Mouse (Mus musculus) hindbrain, embryonic 12.5 days (tissue): ENCODE results near the gene Col5a1. TPM values are rescaled to one million over a fixed set of nuclear protein-coding genes. Genes with fewer than 3 reads are reported as not detected.

Experiments used
- ATAC-seq: fragments of 200-750 bp; cut with Nextera tagmentation; 2 replicates; pipeline ENCODE4 v1.8.0; 2017; ENCODE audit warnings: moderate TSS enrichment; ENCODE audit not compliant: low FRiP score
- H3K27ac ChIP-seq: fragments of 300-500 bp; sonication (generic); 2 replicates; pipeline ENCODE4 v1.5.1; 2016; ENCODE audit warnings: mild to moderate bottlenecking
- H3K27me3 ChIP-seq: fragments of 300-500 bp; sonication (generic); 2 replicates; pipeline ENCODE4 v1.6.1; 2016; ENCODE audit warnings: mild to moderate bottlenecking
- H3K36me3 ChIP-seq: fragments of 300-500 bp; sonication (generic); 2 replicates; pipeline ENCODE4 v1.6.1; 2016; ENCODE audit warnings: mild to moderate bottlenecking
- H3K4me1 ChIP-seq: fragments of 300-500 bp; sonication (generic); 2 replicates; pipeline ENCODE4 v1.6.1; 2016
- H3K4me2 ChIP-seq: fragments of 300-500 bp; sonication (generic); replicated peaks from 2 replicates; pipeline ENCODE4 v1.6.1; 2016; ENCODE audit warnings: mild to moderate bottlenecking
- H3K4me3 ChIP-seq: fragments of 300-500 bp; sonication (generic); 2 replicates; pipeline ENCODE4 v1.5.1; 2016; ENCODE audit warnings: mild to moderate bottlenecking
- H3K9ac ChIP-seq: fragments of 300-500 bp; sonication (generic); 2 replicates; pipeline ENCODE4 v1.6.1; 2016; ENCODE audit warnings: mild to moderate bottlenecking, moderate library complexity
- H3K9me3 ChIP-seq: fragments of 300-500 bp; sonication (generic); replicated peaks from 2 replicates; pipeline ENCODE4 v1.6.1; 2016; ENCODE audit warnings: mild to moderate bottlenecking
- WGBS: fragments of 180-500 bp; shearing (Covaris S2); methylation state at CpG from one replicate; pipeline ENCODE4 v1.1.7; 2016; 5-methylcytosine and 5-hydroxymethylcytosine counted together
- polyA plus RNA-seq: library from polyadenylated mRNA; unstranded; fragments of >200 nt; fragmentation: Nextera tagmentation; extraction: Ambion mirVana; gene quantifications from 2 replicates; pipeline ENCODE4 v1.2.1, GENCODE M21; 2016

Col5a1 gene
- polyA plus RNA-seq, 1 experiment from 2014 or later = 45.9 TPM

- Histone ChIP-seq H3K4me1 (no peaks in the 10 kb centered on the region), H3K27me3 (no peaks in the 10 kb centered on the region), H3K4me2 (no peak overlapping the region), H3K4me3 (no peak overlapping the region), H3K9me3 (no peaks in the 10 kb centered on the region), H3K9ac (no peak overlapping the region), H3K27ac (no peak overlapping the region), H3K36me3 (no peaks in the 10 kb centered on the region)
- ATAC-seq = no peak
- 85% methylated on average over 4 of the region's 4 CpGs for WGBS
These were observed 100.5 kb downstream of the Col5a1 start for GRCm38 (mm10) chr2:27986751-27987150.

- Histone ChIP-seq H3K4me3 (no peak overlapping the region), H3K27me3 (no peaks in the 10 kb centered on the region), H3K9me3 (no peaks in the 10 kb centered on the region), H3K4me2 (no peak overlapping the region), H3K27ac (no peak overlapping the region), H3K4me1 (0 out of 2 replicates have a peak, but pooled peaks cover 7% of the 10 kb centered on the region), H3K9ac (no peak overlapping the region), H3K36me3 (no peaks in the 10 kb centered on the region)
- ATAC-seq = no peak
- WGBS = 79% methylated on average over 12 of the region's 13 CpGs
These were observed 104.4 kb downstream of the Col5a1 start for GRCm38 (mm10) chr2:27990430-27991211.

DNA sequence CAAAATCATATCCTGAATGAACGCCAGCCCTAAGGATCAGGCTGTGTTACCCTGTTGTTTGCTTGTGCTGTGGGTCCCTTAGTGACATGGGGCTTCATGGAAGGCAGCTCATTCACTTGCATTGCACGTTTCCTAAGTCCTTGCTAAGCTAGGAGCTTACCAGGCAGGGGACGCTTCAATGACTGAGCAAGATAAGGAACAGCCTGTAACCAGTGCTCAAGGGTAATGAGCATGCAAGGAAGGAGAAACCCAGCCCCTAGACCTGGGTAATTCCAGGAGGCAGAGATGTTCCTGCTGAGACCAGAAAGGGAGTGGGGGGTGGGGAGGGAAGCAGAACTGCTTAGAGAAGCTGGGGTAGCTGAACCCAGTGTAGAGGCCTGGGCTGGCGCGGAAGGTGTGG, 107.2 kb downstream of the Col5a1 start:
- no peak overlapping the region for H3K4me3 ChIP-seq
- no peaks in the 10 kb centered on the region; the same call in 1 of the 2 replicates for H3K36me3 ChIP-seq
- H3K9me3 ChIP-seq = no peaks in the 10 kb centered on the region
- 0 out of 2 replicates have a peak, but pooled peaks cover 8% of the 10 kb centered on the region for H3K4me1 ChIP-seq
- 64% methylated on average over 5 of the region's 5 CpGs for WGBS
- no peaks in the 10 kb centered on the region for H3K27me3 ChIP-seq
- no peak overlapping the region for H3K9ac ChIP-seq
- no peak overlapping the region for H3K4me2 ChIP-seq
- no peak overlapping the region for H3K27ac ChIP-seq
- ATAC-seq = no peak

DNA sequence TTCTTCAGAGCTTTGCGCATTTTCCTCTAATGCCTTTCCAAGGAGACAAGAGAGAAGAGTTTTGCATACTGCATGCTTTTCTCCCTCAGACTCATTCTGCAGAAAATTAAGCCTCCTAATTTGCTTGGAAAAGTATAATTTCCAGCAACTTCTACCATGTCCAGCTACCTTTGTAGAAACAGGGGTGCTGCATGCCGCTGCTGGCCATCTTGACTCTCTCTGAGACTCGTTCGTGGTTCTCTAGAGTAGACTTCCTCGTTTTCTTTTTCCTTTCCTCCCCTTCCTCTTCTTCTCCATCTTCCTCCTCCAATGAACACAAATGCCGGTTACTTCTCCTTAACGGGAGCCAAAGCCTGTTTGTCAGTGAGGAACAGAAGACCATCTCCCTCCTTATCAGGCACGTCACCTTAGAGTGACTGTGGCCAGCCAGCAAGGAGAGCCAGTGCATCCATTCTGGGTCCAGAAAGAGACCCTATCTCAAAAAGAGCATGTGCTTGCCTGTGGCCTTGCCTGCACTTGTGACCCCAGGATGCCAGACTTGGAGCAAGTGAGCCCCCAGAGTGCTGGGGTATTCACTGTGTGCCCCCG, 113.9 kb downstream of the Col5a1 start:
- ATAC-seq = no peak
- Histone ChIP-seq H3K9ac (no peak overlapping the region), H3K36me3 (no peaks in the 10 kb centered on the region; the same call in 1 of the 2 replicates), H3K4me2 (no peak overlapping the region), H3K4me3 (no peak overlapping the region), H3K27ac (no peak overlapping the region), H3K9me3 (no peaks in the 10 kb centered on the region), H3K27me3 (no peaks in the 10 kb centered on the region), H3K4me1 (0 out of 2 replicates have a peak, but pooled peaks cover 4% of the 10 kb centered on the region)
- WGBS = 90% methylated on average over 9 of the region's 9 CpGs

- Histone ChIP-seq H3K4me1 (0 out of 2 replicates have a peak, but pooled peaks cover under 1% of the 10 kb centered on the region), H3K27ac (no peak overlapping the region), H3K27me3 (no peaks in the 10 kb centered on the region), H3K4me3 (no peak overlapping the region), H3K9ac (no peak overlapping the region), H3K4me2 (no peak overlapping the region), H3K9me3 (no peaks in the 10 kb centered on the region), H3K36me3 (no peaks in the 10 kb centered on the region; the same call in 1 of the 2 replicates)
- no peak for ATAC-seq
- 88% methylated on average over 3 of the region's 3 CpGs for WGBS
These were observed 114.4 kb downstream of the Col5a1 start for GRCm38 (mm10) chr2:28000660-28001059.

GRCm38 (mm10) chr2:28001206-28001605, 115.0 kb downstream of the Col5a1 start:
- no peak overlapping the region for H3K4me3 ChIP-seq
- H3K27me3 ChIP-seq = no peaks in the 10 kb centered on the region
- no peaks in the 10 kb centered on the region for H3K4me1 ChIP-seq
- no peaks in the 10 kb centered on the region; the same call in 1 of the 2 replicates for H3K36me3 ChIP-seq
- no peak overlapping the region for H3K27ac ChIP-seq
- no peaks in the 10 kb centered on the region for H3K9me3 ChIP-seq
- H3K4me2 ChIP-seq = no peak overlapping the region
- no peak for ATAC-seq
- 85% methylated on average over 11 of the region's 11 CpGs for WGBS
- H3K9ac ChIP-seq = no peak overlapping the region

GRCm38 (mm10) chr2:28005187-28005586, 119.0 kb downstream of the Col5a1 start:
- 97% methylated on average over 4 of the region's 4 CpGs for WGBS
- H3K36me3 ChIP-seq = no peaks in the 10 kb centered on the region
- no peak for ATAC-seq
- H3K9ac ChIP-seq = no peak overlapping the region
- H3K4me3 ChIP-seq = no peak overlapping the region
- no peaks in the 10 kb centered on the region for H3K27me3 ChIP-seq
- H3K9me3 ChIP-seq = no peaks in the 10 kb centered on the region
- H3K4me2 ChIP-seq = no peak overlapping the region
- no peak overlapping the region for H3K27ac ChIP-seq
- peaks cover 13% of the 10 kb centered on the region for H3K4me1 ChIP-seq

DNA sequence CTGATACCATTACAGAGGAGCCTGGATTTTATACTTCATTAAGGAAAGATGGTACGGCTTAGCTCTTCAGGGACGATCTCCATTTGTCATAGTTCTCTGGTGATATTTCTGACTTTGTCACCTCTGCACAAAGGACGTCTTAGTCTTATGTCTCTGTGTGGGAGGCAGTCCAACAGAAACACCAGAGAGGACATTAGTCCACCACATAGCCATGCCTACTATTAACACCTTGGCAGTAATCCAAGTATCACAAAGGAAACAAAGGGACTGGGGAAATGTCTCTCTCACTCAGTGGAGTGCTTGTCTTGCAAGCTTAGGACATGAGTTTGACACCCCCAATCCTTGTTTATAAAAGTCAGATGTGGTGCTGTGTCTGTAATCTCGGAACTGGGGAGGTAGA, 122.0 kb downstream of the Col5a1 start:
- Histone ChIP-seq H3K9me3 (no peaks in the 10 kb centered on the region), H3K36me3 (no peaks in the 10 kb centered on the region), H3K4me3 (no peak overlapping the region), H3K4me2 (no peak overlapping the region), H3K9ac (no peak overlapping the region), H3K27ac (no peak overlapping the region), H3K27me3 (no peaks in the 10 kb centered on the region), H3K4me1 (peaks cover 15% of the 10 kb centered on the region)
- no peak for ATAC-seq
- WGBS = 60% methylated on average over 4 of the region's 4 CpGs

- Histone ChIP-seq H3K27me3 (no peaks in the 10 kb centered on the region), H3K4me1 (peaks cover 15% of the 10 kb centered on the region), H3K4me3 (no peak overlapping the region), H3K9ac (no peak overlapping the region), H3K4me2 (no peak overlapping the region), H3K36me3 (peaks cover 9% of the 10 kb centered on the region; the same call in 1 of the 2 replicates), H3K27ac (no peak overlapping the region), H3K9me3 (no peaks in the 10 kb centered on the region)
- WGBS = 71% methylated on average over 3 of the region's 3 CpGs
- ATAC-seq = no peak
These were observed 126.1 kb downstream of the Col5a1 start for GRCm38 (mm10) chr2:28012367-28012766.

DNA sequence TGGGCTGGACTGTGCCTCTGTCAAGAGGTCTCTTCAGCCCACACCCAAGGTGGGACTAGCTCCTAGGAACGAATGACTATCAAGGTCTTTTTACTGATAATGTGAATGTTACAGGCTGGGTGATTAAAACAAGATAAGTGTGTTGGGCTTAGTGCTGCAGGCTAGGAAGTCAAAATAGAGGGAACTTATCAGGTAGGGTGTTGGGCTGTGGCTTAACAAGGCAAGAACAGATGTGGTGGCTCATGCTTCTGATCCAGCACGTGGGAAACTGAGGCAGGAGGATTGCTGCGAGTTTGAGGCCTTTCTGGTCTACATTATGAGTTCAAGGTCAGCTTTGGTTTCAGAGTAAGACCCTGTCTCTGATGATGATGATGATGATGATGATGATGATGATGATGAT, 128.6 kb downstream of the Col5a1 start:
- Histone ChIP-seq H3K27ac (no peak overlapping the region), H3K4me2 (no peak overlapping the region), H3K4me1 (peaks cover 3% of the 10 kb centered on the region; the same call in 1 of the 2 replicates), H3K4me3 (no peak overlapping the region), H3K27me3 (no peaks in the 10 kb centered on the region), H3K36me3 (peaks cover 9% of the 10 kb centered on the region; the same call in 1 of the 2 replicates), H3K9me3 (no peaks in the 10 kb centered on the region), H3K9ac (no peak overlapping the region)
- 95% methylated on average over 3 of the region's 3 CpGs for WGBS
- no peak for ATAC-seq

DNA sequence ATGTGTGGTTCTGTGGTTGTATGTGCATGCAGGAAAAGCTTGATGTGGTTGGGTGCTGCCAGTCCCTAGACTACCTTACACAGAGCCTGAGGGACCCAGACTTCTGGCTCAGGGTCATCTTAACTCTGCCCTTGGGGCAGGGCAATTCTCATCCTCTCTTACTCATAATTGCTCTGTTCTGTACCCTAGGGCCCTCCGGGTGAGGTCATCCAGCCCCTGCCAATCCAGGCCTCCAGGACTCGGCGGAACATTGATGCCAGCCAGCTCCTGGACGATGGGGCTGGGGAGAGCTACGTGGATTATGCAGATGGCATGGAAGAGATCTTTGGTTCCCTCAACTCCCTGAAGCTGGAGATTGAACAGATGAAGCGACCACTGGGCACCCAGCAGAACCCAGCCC, 138.2 kb downstream of the Col5a1 start:
- H3K9ac ChIP-seq = no peak overlapping the region
- H3K27me3 ChIP-seq = no peaks in the 10 kb centered on the region
- ATAC-seq = no peak
- WGBS = 91% methylated on average over 6 of the region's 6 CpGs
- H3K27ac ChIP-seq = no peak overlapping the region
- H3K36me3 ChIP-seq = peaks cover 16% of the 10 kb centered on the region; the same call in 1 of the 2 replicates
- H3K4me1 ChIP-seq = no peaks in the 10 kb centered on the region
- no peak overlapping the region for H3K4me2 ChIP-seq
- no peak overlapping the region for H3K4me3 ChIP-seq
- H3K9me3 ChIP-seq = no peaks in the 10 kb centered on the region

GRCm38 (mm10) chr2:28025776-28026175, 139.6 kb downstream of the Col5a1 start:
- Histone ChIP-seq H3K4me2 (no peak overlapping the region), H3K27me3 (no peaks in the 10 kb centered on the region), H3K27ac (no peak overlapping the region), H3K9me3 (no peaks in the 10 kb centered on the region), H3K36me3 (peaks cover 16% of the 10 kb centered on the region; the same call in 1 of the 2 replicates), H3K4me3 (no peak overlapping the region), H3K4me1 (no peaks in the 10 kb centered on the region), H3K9ac (no peak overlapping the region)
- no peak for ATAC-seq
- 90% methylated on average over 4 of the region's 4 CpGs for WGBS
